Mouse (Mus musculus): ENCODE results near the gene Lrrc8c. TPM values are rescaled to one million over a fixed set of nuclear protein-coding genes. Genes with fewer than 3 reads are reported as not detected.

Lrrc8c gene
- total RNA-seq, 2 experiments from 2014 or later, result 55.5 to 58.8 TPM

Other genes with a start within 250 kb of the Lrrc8c start
- under 1 TPM in 1 of 2 experiments, not detected in 1; 0.07 TPM for gene Gm43302, start 225.7 kb upstream of the Lrrc8c start, total RNA-seq (2021)
- gene Gbp6, start 225.7 kb upstream of the Lrrc8c start, total RNA-seq (2021), result 1 to 10 TPM; 2.3 to 3.0 TPM
- gene Lrrc8b, start 103.6 kb upstream of the Lrrc8c start, total RNA-seq (2021), result 10 to 100 TPM; 15.8 to 19.8 TPM
- 10 to 100 TPM; 18.7 to 19.5 TPM for gene Lrrc8d, start 180.6 kb downstream of the Lrrc8c start, total RNA-seq (2021)

Data from heart, postnatal 10 days (tissue).